Mouse (Mus musculus) layer of hippocampus, adult 2 months (tissue): ENCODE measurements at regions not wholly inside any gene's neighbourhood (a gene's known extent, or its start where the extent isn't known, plus 50 kb on each side); places are given as distances from the start of the nearest gene placed in this dataset.

Source experiments
- DNase-seq, 2 experiments: peaks; one replicate each; pipeline ENCODE4 v3.0.0; 2022; ENCODE audit warnings: low spot score in 2 of 2
- H3K27ac ChIP-seq: fragments of 200-600 bp; 2 replicates; pipeline ENCODE4 v1.8.1; 2022
- H3K4me3 ChIP-seq: fragments of 200-600 bp; 2 replicates; pipeline ENCODE4 v1.8.1; 2022; ENCODE audit warnings: mild to moderate bottlenecking
- CTCF ChIP-seq: fragments of 200-600 bp; conservative IDR thresholded peaks from 2 replicates; pipeline ENCODE4 v1.8.1; 2022; ENCODE audit warnings: antibody characterized with exemption, mild to moderate bottlenecking, moderate library complexity

DNA sequence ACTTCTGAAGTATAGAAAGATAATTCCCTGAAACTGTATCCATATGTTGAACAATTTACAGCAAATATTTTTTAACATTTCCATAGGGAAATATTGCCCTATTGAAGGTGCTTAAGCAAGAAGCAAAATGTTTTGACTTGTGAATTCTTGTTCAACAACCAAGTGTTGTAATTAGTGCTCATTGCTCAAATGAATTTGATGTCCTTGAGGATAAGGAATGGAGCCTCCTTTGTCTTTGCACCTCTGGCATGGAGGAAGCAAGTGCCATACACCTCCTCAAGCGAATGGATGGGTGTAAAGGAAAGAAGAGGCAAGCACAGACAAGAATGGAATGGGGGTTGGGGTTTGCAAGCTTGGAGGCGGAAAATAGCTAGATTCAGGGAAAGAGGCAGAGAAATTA lies 59.2 kb upstream of the Agbl1 start:
- DNase-seq = no peak
- no peak for TF ChIP-seq CTCF
- Histone ChIP-seq H3K4me3 (no peak overlapping the region), H3K27ac (no peak overlapping the region)

DNA sequence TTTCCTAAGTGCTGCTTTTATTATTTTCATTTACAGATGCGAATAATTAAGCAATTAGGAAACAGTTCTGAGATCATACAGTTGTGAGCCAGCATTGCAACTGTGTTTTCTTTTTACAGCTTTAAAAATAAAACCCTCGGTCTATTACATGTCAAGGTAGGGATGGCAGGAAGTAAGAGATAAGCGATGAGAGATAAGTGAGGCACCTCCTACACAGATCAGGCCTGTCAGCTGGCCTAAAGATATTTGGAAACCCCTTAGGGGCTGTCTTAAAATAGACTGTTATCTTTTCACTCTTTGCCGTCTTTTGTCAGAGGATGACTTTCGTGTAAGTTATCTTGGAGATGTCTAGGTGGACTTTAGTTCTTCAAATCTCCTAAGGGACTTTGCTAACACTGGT lies 53.5 kb upstream of the Agbl1 start:
- DNase-seq = no peak
- no peak overlapping the region for H3K4me3 ChIP-seq
- TF ChIP-seq CTCF = no peak
- H3K27ac ChIP-seq = no peak overlapping the region

DNA sequence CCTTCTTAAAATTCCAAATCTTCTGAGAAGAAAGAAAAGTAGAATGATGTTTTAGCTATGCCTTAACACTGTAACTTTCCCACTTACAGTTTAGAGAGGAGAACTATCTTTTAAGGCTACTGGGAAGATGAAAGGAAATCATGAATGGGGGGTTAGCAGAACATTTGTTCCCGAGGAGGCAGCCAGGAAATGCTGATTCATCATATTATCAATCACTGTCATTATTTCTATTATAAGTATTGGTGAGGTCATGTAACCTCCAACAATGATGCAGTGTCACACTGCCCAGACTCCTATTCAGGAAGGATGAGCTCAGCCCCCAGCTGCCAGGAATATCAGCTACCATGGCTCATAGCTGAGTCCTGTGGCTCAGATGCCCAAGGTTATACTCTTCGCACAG lies 52.3 kb upstream of the Agbl1 start:
- Histone ChIP-seq H3K4me3 (no peak overlapping the region), H3K27ac (no peak overlapping the region)
- no peak for DNase-seq
- TF ChIP-seq CTCF = no peak
